Mouse (Mus musculus): ENCODE results near the gene 1700092M07Rik.
A peak's percentile ranks its signal among the peaks of the same experiment; 100 is the strongest.

1700092M07Rik gene

GRCm38 (mm10) chr19:8706132-8706667 lies 34.3 kb upstream of the 1700092M07Rik start:
- H3K9me3 ChIP-seq (ENCODE audit: low read length), result peaks cover 14% of the 10 kb centered on the region; the same call in 1 of the 2 replicates
- H3K27me3 ChIP-seq (ENCODE audit: insufficient read depth, low read length), result no peaks in the 10 kb centered on the region
- peaks cover 97% of the 10 kb centered on the region for H3K4me1 ChIP-seq (replicated peaks; ENCODE audit: low read depth, low read length)
- peaks cover 61% of the 10 kb centered on the region for H3K36me3 ChIP-seq (ENCODE audit: insufficient read depth, low read length)
- no peak overlapping the region for H3K4me3 ChIP-seq (replicated peaks; ENCODE audit: low read length)
- TF ChIP-seq POU5F1 (IDR thresholded peaks at IDR 0.05; ENCODE audit: borderline replicate concordance, low read length) (no peak), NANOG (IDR thresholded peaks at IDR 0.05; ENCODE audit: borderline replicate concordance, low read length) (no peak), CTCF (conservative IDR thresholded peaks at IDR 0.05; ENCODE audit: low read length) (no peak)

- Histone ChIP-seq H3K27me3 (ENCODE audit: insufficient read depth, low read length) (no peaks in the 10 kb centered on the region), H3K36me3 (ENCODE audit: insufficient read depth, low read length) (peaks cover 68% of the 10 kb centered on the region), H3K9me3 (ENCODE audit: low read length) (peaks cover 20% of the 10 kb centered on the region; the same call in 1 of the 2 replicates), H3K4me3 (replicated peaks; ENCODE audit: low read length) (no peak overlapping the region), H3K4me1 (replicated peaks; ENCODE audit: low read depth, low read length) (peaks cover 97% of the 10 kb centered on the region)
- TF ChIP-seq NANOG (IDR thresholded peaks at IDR 0.05; ENCODE audit: borderline replicate concordance, low read length) (no peak), POU5F1 (IDR thresholded peaks at IDR 0.05; ENCODE audit: borderline replicate concordance, low read length) (no peak), CTCF (conservative IDR thresholded peaks at IDR 0.05; ENCODE audit: low read length) (no peak)
These were observed 33.6 kb upstream of the 1700092M07Rik start for GRCm38 (mm10) chr19:8706930-8707329.

- Histone ChIP-seq H3K4me3 (replicated peaks; ENCODE audit: low read length) (peak overlapping the region; percentile 14; the same call in 1 of the 2 replicates), H3K36me3 (ENCODE audit: insufficient read depth, low read length) (peaks cover 77% of the 10 kb centered on the region), H3K27me3 (ENCODE audit: insufficient read depth, low read length) (no peaks in the 10 kb centered on the region), H3K9me3 (ENCODE audit: low read length) (peaks cover 22% of the 10 kb centered on the region; the same call in 1 of the 2 replicates), H3K4me1 (replicated peaks; ENCODE audit: low read depth, low read length) (peaks cover 81% of the 10 kb centered on the region)
- TF ChIP-seq NANOG (IDR thresholded peaks at IDR 0.05; ENCODE audit: borderline replicate concordance, low read length) (no peak), CTCF (conservative IDR thresholded peaks at IDR 0.05; ENCODE audit: low read length) (no peak), POU5F1 (IDR thresholded peaks at IDR 0.05; ENCODE audit: borderline replicate concordance, low read length) (no peak)
These were observed 31.6 kb upstream of the 1700092M07Rik start for GRCm38 (mm10) chr19:8708954-8709353.

GRCm38 (mm10) chr19:8710057-8710456 lies 30.5 kb upstream of the 1700092M07Rik start:
- Histone ChIP-seq H3K27me3 (ENCODE audit: insufficient read depth, low read length) (no peaks in the 10 kb centered on the region), H3K36me3 (ENCODE audit: insufficient read depth, low read length) (peaks cover 74% of the 10 kb centered on the region), H3K4me1 (replicated peaks; ENCODE audit: low read depth, low read length) (peaks cover 81% of the 10 kb centered on the region), H3K4me3 (replicated peaks; ENCODE audit: low read length) (peak overlapping the region; percentile 95), H3K9me3 (ENCODE audit: low read length) (peaks cover 22% of the 10 kb centered on the region; the same call in 1 of the 2 replicates)
- TF ChIP-seq CTCF (conservative IDR thresholded peaks at IDR 0.05; ENCODE audit: low read length), result no peak
- no peak for TF ChIP-seq NANOG (IDR thresholded peaks at IDR 0.05; ENCODE audit: borderline replicate concordance, low read length)
- no peak for TF ChIP-seq POU5F1 (IDR thresholded peaks at IDR 0.05; ENCODE audit: borderline replicate concordance, low read length)

- Histone ChIP-seq H3K4me3 (replicated peaks; ENCODE audit: low read length) (peak overlapping the region; percentile 95), H3K4me1 (replicated peaks; ENCODE audit: low read depth, low read length) (peaks cover 81% of the 10 kb centered on the region), H3K36me3 (ENCODE audit: insufficient read depth, low read length) (peaks cover 63% of the 10 kb centered on the region), H3K27me3 (ENCODE audit: insufficient read depth, low read length) (no peaks in the 10 kb centered on the region), H3K9me3 (ENCODE audit: low read length) (peaks cover 22% of the 10 kb centered on the region; the same call in 1 of the 2 replicates)
- no peak for TF ChIP-seq POU5F1 (IDR thresholded peaks at IDR 0.05; ENCODE audit: borderline replicate concordance, low read length)
These were observed 29.0 kb upstream of the 1700092M07Rik start for GRCm38 (mm10) chr19:8711506-8711905.

GRCm38 (mm10) chr19:8711949-8712869 lies 28.3 kb upstream of the 1700092M07Rik start:
- H3K27me3 ChIP-seq (ENCODE audit: insufficient read depth, low read length), result no peaks in the 10 kb centered on the region
- H3K4me1 ChIP-seq (replicated peaks; ENCODE audit: low read depth, low read length), result peaks cover 79% of the 10 kb centered on the region
- peak overlapping the region; percentile 95 for H3K4me3 ChIP-seq (replicated peaks; ENCODE audit: low read length)

GRCm38 (mm10) chr19:8712870-8713305 lies 27.6 kb upstream of the 1700092M07Rik start:
- H3K27me3 ChIP-seq (ENCODE audit: insufficient read depth, low read length), result no peaks in the 10 kb centered on the region
- H3K4me3 ChIP-seq (replicated peaks; ENCODE audit: low read length), result peak overlapping the region; percentile 95
- TF ChIP-seq POU5F1 (IDR thresholded peaks at IDR 0.05; ENCODE audit: borderline replicate concordance, low read length) (no peak), NANOG (IDR thresholded peaks at IDR 0.05; ENCODE audit: borderline replicate concordance, low read length) (no peak), CTCF (conservative IDR thresholded peaks at IDR 0.05; ENCODE audit: low read length) (no peak)
- peaks cover 22% of the 10 kb centered on the region; the same call in 1 of the 2 replicates for H3K9me3 ChIP-seq (ENCODE audit: low read length)
- H3K4me1 ChIP-seq (replicated peaks; ENCODE audit: low read depth, low read length), result peaks cover 79% of the 10 kb centered on the region
- peaks cover 49% of the 10 kb centered on the region for H3K36me3 ChIP-seq (ENCODE audit: insufficient read depth, low read length)

More at GRCm38 (mm10) chr19:8711949-8712869, 28.3 kb upstream of the 1700092M07Rik start:
- TF ChIP-seq NANOG (IDR thresholded peaks at IDR 0.05; ENCODE audit: borderline replicate concordance, low read length) (no peak), CTCF (conservative IDR thresholded peaks at IDR 0.05; ENCODE audit: low read length) (no peak), POU5F1 (IDR thresholded peaks at IDR 0.05; ENCODE audit: borderline replicate concordance, low read length) (no peak)
- Histone ChIP-seq H3K9me3 (ENCODE audit: low read length) (peaks cover 22% of the 10 kb centered on the region; the same call in 1 of the 2 replicates), H3K36me3 (ENCODE audit: insufficient read depth, low read length) (peaks cover 56% of the 10 kb centered on the region)

- TF ChIP-seq CTCF (conservative IDR thresholded peaks at IDR 0.05; ENCODE audit: low read length) (peak; percentile 23), NANOG (IDR thresholded peaks at IDR 0.05; ENCODE audit: borderline replicate concordance, low read length) (no peak), POU5F1 (IDR thresholded peaks at IDR 0.05; ENCODE audit: borderline replicate concordance, low read length) (no peak)
- Histone ChIP-seq H3K36me3 (ENCODE audit: insufficient read depth, low read length) (peaks cover 44% of the 10 kb centered on the region), H3K9me3 (ENCODE audit: low read length) (peaks cover 21% of the 10 kb centered on the region; the same call in 1 of the 2 replicates), H3K4me1 (replicated peaks; ENCODE audit: low read depth, low read length) (peaks cover 76% of the 10 kb centered on the region), H3K27me3 (ENCODE audit: insufficient read depth, low read length) (no peaks in the 10 kb centered on the region), H3K4me3 (replicated peaks; ENCODE audit: low read length) (peak overlapping the region; percentile 95)
These were observed 27.1 kb upstream of the 1700092M07Rik start for GRCm38 (mm10) chr19:8713306-8713996.

Measured in E14TG2a.4 (cell line).